Mouse (Mus musculus): ENCODE measurements at regions not wholly inside any gene's neighbourhood (a gene's known extent, or its start where the extent isn't known, plus 50 kb on each side); places are given as distances from the start of the nearest gene placed in this dataset.

DNA sequence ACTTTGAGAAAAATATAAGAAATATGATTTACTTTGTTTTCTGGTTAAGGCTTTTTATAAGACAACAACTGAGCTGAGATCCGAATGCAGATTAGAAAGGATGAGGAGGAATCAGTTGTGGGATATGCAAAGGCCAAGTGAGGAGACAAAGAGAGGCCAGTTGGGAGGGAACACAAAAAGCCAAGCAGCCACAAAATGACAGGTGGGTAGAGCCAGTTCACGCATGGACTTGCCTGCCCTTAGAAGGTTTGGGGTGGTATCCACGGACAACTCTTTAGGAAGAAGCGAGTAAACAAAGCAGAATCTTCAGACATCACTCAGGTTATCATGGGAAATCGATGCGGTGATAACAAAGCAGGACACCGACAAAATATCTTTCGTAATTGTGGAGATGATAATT lies 123.2 kb downstream of the Gm5426 start:
- Histone ChIP-seq H3K9ac (ENCODE audit: control insufficient read depth, low read depth, low read length, poor library complexity, severe bottlenecking) (no peak overlapping the region), H3K27me3 (ENCODE audit: control insufficient read depth in 1 of 2, insufficient read depth in 2 of 2, low read length in 2 of 2) (no peaks in the 10 kb centered on the region)
- TF ChIP-seq NRF1 (IDR thresholded peaks at IDR 0.05; ENCODE audit: insufficient read depth, low read depth, low read length, poor library complexity, severe bottlenecking) (no peak), RAD21 (IDR thresholded peaks at IDR 0.05; ENCODE audit: low read depth, low read length) (no peak), BHLHE40 (IDR thresholded peaks at IDR 0.05; ENCODE audit: borderline replicate concordance, low read depth, low read length) (no peak), CHD1 (IDR thresholded peaks at IDR 0.05; ENCODE audit: low read depth, low read length) (no peak), E2F4 (IDR thresholded peaks at IDR 0.05; ENCODE audit: borderline replicate concordance, low read depth, low read length) (no peak), ZMIZ1 (IDR thresholded peaks at IDR 0.05; ENCODE audit: low read depth, low read length) (no peak), TBP (IDR thresholded peaks at IDR 0.05; ENCODE audit: low read depth, low read length) (no peak), MAX (IDR thresholded peaks at IDR 0.05; ENCODE audit: low read length) (no peak), ETS1 (IDR thresholded peaks at IDR 0.05; ENCODE audit: low read depth, low read length) (no peak), NELFE (IDR thresholded peaks at IDR 0.05; ENCODE audit: low read depth, low read length) (no peak), SMC3 (IDR thresholded peaks at IDR 0.05; ENCODE audit: low read depth, low read length) (no peak)

DNA sequence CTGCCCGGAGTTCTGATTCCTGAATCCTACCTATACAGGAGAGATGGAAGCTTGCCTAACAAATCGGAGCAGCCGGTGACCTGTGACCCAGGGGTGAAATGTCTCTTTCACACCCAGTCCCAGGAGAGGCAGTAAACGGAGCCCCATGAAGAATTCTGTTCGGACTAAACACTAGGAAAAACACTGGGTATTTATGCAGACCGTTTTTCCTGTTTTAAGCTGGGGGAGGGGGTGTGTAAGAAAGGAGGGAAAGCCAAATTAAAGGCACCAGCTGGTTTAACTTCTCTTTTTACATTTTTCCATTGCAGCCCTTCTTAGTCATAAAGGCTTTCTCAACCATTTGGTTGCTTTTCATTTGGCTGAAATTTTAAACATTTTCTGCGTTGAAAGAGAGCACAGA lies 127.1 kb downstream of the Gm5426 start:
- Histone ChIP-seq H3K27me3 (ENCODE audit: control insufficient read depth in 1 of 2, insufficient read depth in 2 of 2, low read length in 2 of 2) (no peaks in the 10 kb centered on the region), H3K36me3 (ENCODE audit: control insufficient read depth in 1 of 2, insufficient read depth in 2 of 2, low read length in 2 of 2) (no peaks in the 10 kb centered on the region), H3K4me3 (ENCODE audit: control insufficient read depth in 1 of 2, insufficient read depth in 1 of 2, low read depth in 2 of 2, low read length in 2 of 2) (no peak overlapping the region), H3K4me1 (ENCODE audit: control insufficient read depth in 1 of 2, insufficient read depth in 2 of 2, low read length in 2 of 2) (no peaks in the 10 kb centered on the region), H3K9me3 (replicated peaks; ENCODE audit: insufficient read depth, low read length) (no peaks in the 10 kb centered on the region), H3K27ac (ENCODE audit: control insufficient read depth, low read depth, low read length) (no peak overlapping the region), H3K79me2 (ENCODE audit: control insufficient read depth, insufficient read depth, low read length, poor library complexity) (no peaks in the 10 kb centered on the region), H3K9ac (ENCODE audit: control insufficient read depth, low read depth, low read length, poor library complexity, severe bottlenecking) (no peak overlapping the region)
- DNase-seq (ENCODE audit: low read depth, low spot score), result no peak
- TF ChIP-seq MAX (IDR thresholded peaks at IDR 0.05; ENCODE audit: low read length) (no peak), POLR2AphosphoS2 (IDR thresholded peaks at IDR 0.05; ENCODE audit: low read length) (no peak), MXI1 (IDR thresholded peaks at IDR 0.05; ENCODE audit: low read depth, low read length) (no peak), UBTF (IDR thresholded peaks at IDR 0.05; ENCODE audit: borderline replicate concordance, insufficient read depth, low read depth, low read length) (no peak), CTCF (IDR thresholded peaks at IDR 0.05 in 2 of 3, conservative IDR thresholded peaks at IDR 0.05 in 1 of 3; ENCODE audit: control insufficient read depth in 1 of 3, insufficient read depth in 1 of 3, low read depth in 2 of 3, low read length in 3 of 3, poor library complexity in 1 of 3, severe bottlenecking in 1 of 3) (no peak)

More for the DNA sequence above, 123.2 kb downstream of the Gm5426 start:
- no peaks in the 10 kb centered on the region for H3K4me1 ChIP-seq (ENCODE audit: control insufficient read depth in 1 of 2, insufficient read depth in 2 of 2, low read length in 2 of 2)
- no peak for DNase-seq (ENCODE audit: low read depth, low spot score)
- no peak overlapping the region for H3K27ac ChIP-seq (ENCODE audit: control insufficient read depth, low read depth, low read length)
- H3K9me3 ChIP-seq (replicated peaks; ENCODE audit: insufficient read depth, low read length), result no peaks in the 10 kb centered on the region
- no peaks in the 10 kb centered on the region for H3K36me3 ChIP-seq (ENCODE audit: control insufficient read depth in 1 of 2, insufficient read depth in 2 of 2, low read length in 2 of 2)
- H3K4me3 ChIP-seq (ENCODE audit: control insufficient read depth in 1 of 2, insufficient read depth in 1 of 2, low read depth in 2 of 2, low read length in 2 of 2), result no peak overlapping the region
- H3K79me2 ChIP-seq (ENCODE audit: control insufficient read depth, insufficient read depth, low read length, poor library complexity), result no peaks in the 10 kb centered on the region

DNA sequence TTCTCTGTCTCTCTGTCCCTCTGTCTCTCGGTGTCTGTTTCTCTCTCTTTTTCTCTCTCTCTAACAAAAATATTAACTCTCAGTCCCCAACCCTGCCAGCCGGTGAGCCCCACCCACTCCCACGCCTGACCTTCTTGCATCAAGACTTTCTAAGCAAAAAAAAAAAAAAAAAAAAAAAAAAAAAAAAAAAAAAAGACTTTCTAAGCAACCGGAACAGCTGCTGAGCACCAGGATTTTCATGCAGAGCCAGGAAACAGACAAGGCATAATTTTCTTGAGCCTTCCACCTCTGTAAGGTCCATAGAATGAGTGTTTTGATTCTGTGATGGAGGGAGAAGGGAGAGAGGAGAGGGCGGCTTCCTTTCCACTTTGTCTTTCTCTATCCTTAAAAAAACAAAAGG lies 128.0 kb downstream of the Gm5426 start:
- no peaks in the 10 kb centered on the region for H3K27me3 ChIP-seq (ENCODE audit: control insufficient read depth in 1 of 2, insufficient read depth in 2 of 2, low read length in 2 of 2)
- H3K9ac ChIP-seq (ENCODE audit: control insufficient read depth, low read depth, low read length, poor library complexity, severe bottlenecking), result no peak overlapping the region
- DNase-seq (ENCODE audit: low read depth, low spot score), result no peak
- TF ChIP-seq ZNF384 (IDR thresholded peaks at IDR 0.05; ENCODE audit: low read depth, low read length) (peak; percentile 30; the same call in 1 of the 2 replicates), MXI1 (IDR thresholded peaks at IDR 0.05; ENCODE audit: low read depth, low read length) (no peak)
- no peaks in the 10 kb centered on the region for H3K9me3 ChIP-seq (replicated peaks; ENCODE audit: insufficient read depth, low read length)
- no peak overlapping the region for H3K4me3 ChIP-seq (ENCODE audit: control insufficient read depth in 1 of 2, insufficient read depth in 1 of 2, low read depth in 2 of 2, low read length in 2 of 2)
- H3K4me1 ChIP-seq (ENCODE audit: control insufficient read depth in 1 of 2, insufficient read depth in 2 of 2, low read length in 2 of 2), result no peaks in the 10 kb centered on the region
- no peak overlapping the region for H3K27ac ChIP-seq (ENCODE audit: control insufficient read depth, low read depth, low read length)
- no peaks in the 10 kb centered on the region for H3K79me2 ChIP-seq (ENCODE audit: control insufficient read depth, insufficient read depth, low read length, poor library complexity)
- no peaks in the 10 kb centered on the region for H3K36me3 ChIP-seq (ENCODE audit: control insufficient read depth in 1 of 2, insufficient read depth in 2 of 2, low read length in 2 of 2)
